Mouse (Mus musculus): Measurements from ENCODE around the gene Pif1.

Gene Pif1

DNA sequence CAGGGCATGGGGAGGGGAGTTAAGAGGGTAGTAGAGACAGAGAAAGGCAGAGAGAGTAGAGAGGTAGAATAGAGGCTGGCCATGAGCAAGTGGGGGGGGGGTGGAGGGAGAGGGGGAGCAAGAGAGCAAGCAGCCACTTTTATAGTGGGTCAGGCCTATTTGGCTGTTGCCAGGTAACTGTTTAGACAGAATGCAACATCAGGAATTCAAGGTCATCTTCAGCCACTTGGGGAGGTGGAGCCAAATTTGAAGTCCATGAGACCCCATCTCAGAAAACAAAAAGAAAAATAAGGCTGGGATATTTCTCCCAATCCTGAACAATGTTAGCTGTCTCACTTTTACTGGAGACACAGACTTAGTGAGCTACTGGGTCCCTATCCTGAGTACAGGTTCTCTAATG, 55.6 kb downstream of the Pif1 start:
- no peak for DNase-seq

GRCm38 (mm10) chr9:65644960-65645359, 58.0 kb downstream of the Pif1 start:
- DNase-seq: no peak
